Mouse (Mus musculus) cerebellum, adult 2 months (tissue): ENCODE measurements around the gene 9930021J03Rik.

ENCODE experiments used
- CTCF ChIP-seq: fragments of 200-500 bp; IDR thresholded peaks from 2 replicates; pipeline ENCODE4 v1.5.1; 2011; ENCODE audit warnings: low read depth, mild to moderate bottlenecking, control low read depth, low read length, moderate library complexity, borderline replicate concordance; ENCODE audit not compliant: insufficient read depth
- POLR2A ChIP-seq: fragments of 200-500 bp; IDR thresholded peaks from 2 replicates; pipeline ENCODE4 v1.6.1; 2011; ENCODE audit warnings: low read length, control low read depth, borderline replicate concordance; ENCODE audit not compliant: insufficient read depth

DNA sequence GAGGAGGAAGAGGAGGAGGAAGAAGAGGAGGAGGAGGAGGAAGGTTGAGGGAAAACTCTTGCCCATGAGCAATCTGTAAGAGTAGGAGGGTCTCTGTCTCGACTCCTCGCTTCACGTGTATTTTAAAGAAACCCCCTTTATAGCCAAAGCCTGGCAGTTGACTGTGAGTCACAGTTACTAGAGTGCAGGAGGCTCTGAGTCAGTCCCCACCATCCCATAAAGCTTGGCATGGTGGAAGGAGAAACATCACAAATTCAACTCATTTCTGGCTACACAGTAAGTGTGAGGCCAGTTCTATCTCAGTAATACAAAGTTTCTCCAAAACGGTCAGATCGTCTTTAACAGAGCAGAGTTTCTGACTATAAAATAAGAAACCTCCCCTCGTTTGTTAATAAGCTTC is 135.5 kb downstream of the 9930021J03Rik start:
- TF ChIP-seq CTCF (no peak), POLR2A (no peak)
